Mouse (Mus musculus): ENCODE data around the gene Krtap3-3. TPM values are rescaled to one million over a fixed set of nuclear protein-coding genes. Genes with fewer than 3 reads are reported as not detected.
"Not testable (repeated sequence)": the region's sequence is repeated elsewhere in the genome, so short reads cannot be mapped to it uniquely, and the experiment has no call there.

Gene Krtap3-3
- not detected for total RNA-seq (2022)

GRCm38 (mm10) chr11:99550765-99551164 lies at the start of gene Krtap3-3:
Gene Krtap3-3 (minus strand): TSS chr11:99550865.
- no peak for DNase-seq (ENCODE audit: low spot score in 2 of 2)

- not testable (repeated sequence) for DNase-seq (ENCODE audit: low spot score in 2 of 2)
These were observed 47.1 kb upstream of the Krtap3-3 start, which contains the start of gene Krtap9-3 for GRCm38 (mm10) chr11:99597742-99598141. Gene Krtap9-3 (minus strand): TSS chr11:99598105.

- no peak for DNase-seq (ENCODE audit: low spot score in 2 of 2)
These were observed 40.3 kb upstream of the Krtap3-3 start, which contains the start of gene Krtap1-3 for GRCm38 (mm10) chr11:99590981-99591380. Gene Krtap1-3 (minus strand): TSS chr11:99591339.

- peak; percentile 35 to 53 for DNase-seq (ENCODE audit: low spot score in 2 of 2)
These were observed 34.4 kb upstream of the Krtap3-3 start for GRCm38 (mm10) chr11:99585096-99585495.

- DNase-seq (ENCODE audit: low spot score in 2 of 2) = no peak
These were observed 32.6 kb upstream of the Krtap3-3 start, which contains the start of gene Krtap1-4 for GRCm38 (mm10) chr11:99583245-99583704. Gene Krtap1-4 (minus strand): TSS chr11:99583654.

- no peak for DNase-seq (ENCODE audit: low spot score in 2 of 2)
These were observed 30.9 kb upstream of the Krtap3-3 start for GRCm38 (mm10) chr11:99581564-99581963.

- no peak for DNase-seq (ENCODE audit: low spot score in 2 of 2)
These were observed 30.4 kb upstream of the Krtap3-3 start for GRCm38 (mm10) chr11:99581051-99581450.

GRCm38 (mm10) chr11:99580636-99581035 lies 30.0 kb upstream of the Krtap3-3 start, which contains the start of gene Krtap1-5:
Gene Krtap1-5 (minus strand): TSS chr11:99581016.
- DNase-seq (ENCODE audit: low spot score in 2 of 2) = no peak

GRCm38 (mm10) chr11:99574106-99574505 lies 23.4 kb upstream of the Krtap3-3 start:
- peak; percentile 24 to 65 for DNase-seq (ENCODE audit: low spot score in 2 of 2)

- DNase-seq (ENCODE audit: low spot score in 2 of 2) = no peak
These were observed 22.5 kb upstream of the Krtap3-3 start for GRCm38 (mm10) chr11:99573164-99573563.

GRCm38 (mm10) chr11:99566530-99566929 lies 15.9 kb upstream of the Krtap3-3 start, which contains the start of gene Krtap3-1:
Gene Krtap3-1 (minus strand): TSS chr11:99566630.
- no peak for DNase-seq (ENCODE audit: low spot score in 2 of 2)

- no peak for DNase-seq (ENCODE audit: low spot score in 2 of 2)
These were observed 11.9 kb upstream of the Krtap3-3 start for GRCm38 (mm10) chr11:99562580-99562979.

- DNase-seq (ENCODE audit: low spot score in 2 of 2) = no peak
These were observed 8.7 kb upstream of the Krtap3-3 start, which contains the start of gene Gm11939 for GRCm38 (mm10) chr11:99559366-99559765. Gene Gm11939 (minus strand): TSS chr11:99559466.

GRCm38 (mm10) chr11:99557976-99558745 lies 7.5 kb upstream of the Krtap3-3 start:
- DNase-seq (ENCODE audit: low spot score in 2 of 2) = no peak

- no peak for DNase-seq (ENCODE audit: low spot score in 2 of 2)
These were observed 6.1 kb upstream of the Krtap3-3 start, which contains the start of gene Krtap3-2 for GRCm38 (mm10) chr11:99556753-99557152. Gene Krtap3-2 (minus strand): TSS chr11:99556853.

- DNase-seq (ENCODE audit: low spot score in 2 of 2) = no peak
These were observed 5.5 kb upstream of the Krtap3-3 start for GRCm38 (mm10) chr11:99556195-99556594.

- DNase-seq (ENCODE audit: low spot score in 2 of 2) = no peak
These were observed 2.8 kb downstream of the Krtap3-3 start for GRCm38 (mm10) chr11:99547892-99548291.

- DNase-seq (ENCODE audit: low spot score in 2 of 2) = peak; percentile 51 to 72
These were observed 10.9 kb downstream of the Krtap3-3 start for GRCm38 (mm10) chr11:99539721-99540120.

GRCm38 (mm10) chr11:99521288-99521860 lies 29.3 kb downstream of the Krtap3-3 start, which contains the start of gene Krt39:
Gene Krt39 (minus strand): TSS chr11:99521338.
- no peak for DNase-seq (ENCODE audit: low spot score in 2 of 2)

- DNase-seq (ENCODE audit: low spot score in 2 of 2) = no peak
These were observed 36.6 kb downstream of the Krtap3-3 start for GRCm38 (mm10) chr11:99514098-99514497.

All from layer of hippocampus, adult 8-10 months (tissue).